Comparison of ENCODE assay signal across 16 mouse cellular contexts in genomic region chr2:50048442-50048841, GRCm38 (mm10). TPM values are rescaled to one million over a fixed set of nuclear protein-coding genes. Genes with fewer than 3 reads are reported as not detected.
"Had no signal": no experiment of that assay in that cellular context is flagged by ENCODE, and none has a peak within 500 bp of the region (broad histone marks: within the 10 kb centered on the region; RNA-seq: fewer than 3 reads in every experiment).

No protein-coding gene starts in this region.

- H3K4me1 ChIP-seq: liver, embryonic 13.5 days had no signal

- H3K4me3 ChIP-seq: layer of hippocampus, adult 2 months; liver, embryonic 13.5 days; midbrain, embryonic 13.5 days; myocyte had no signal

- DNase-seq: kidney, adult 18-20 months; kidney, adult 9 months; kidney, postnatal 14 days; kidney, postnatal 4 days; layer of hippocampus, adult 9-11 months; liver, embryonic 13.5 days; lung, embryonic 14.5 days; right cerebral cortex, postnatal 14 days; right cerebral cortex, postnatal 4 days; thymus, postnatal 36 days had no signal

- ATAC-seq: lung, postnatal 0 days; midbrain, embryonic 13.5 days; midbrain, embryonic 16.5 days had no signal

- H3K4me2 ChIP-seq: liver, embryonic 13.5 days; lung, embryonic 14.5 days; midbrain, embryonic 13.5 days had no signal

- H3K9ac ChIP-seq: liver, embryonic 13.5 days; lung, embryonic 14.5 days; midbrain, embryonic 13.5 days had no signal

- H3K36me3 ChIP-seq: liver, embryonic 13.5 days; midbrain, embryonic 13.5 days had no signal

- H3K27ac ChIP-seq: layer of hippocampus, adult 2 months; liver, embryonic 13.5 days; macrophage; midbrain, embryonic 13.5 days had no signal

- H3K27me3 ChIP-seq: liver, embryonic 13.5 days; midbrain, embryonic 13.5 days had no signal

- H3K9me3 ChIP-seq: liver, embryonic 13.5 days; midbrain, embryonic 13.5 days had no signal

RNA-seq across cellular contexts. Expression of gene Lypd6, which starts 17.8 kb away (rescaled TPM):
- polyA plus RNA-seq: macrophage had no signal
